Mouse (Mus musculus): Measurements from ENCODE around the gene Tnnt3.

DNA sequence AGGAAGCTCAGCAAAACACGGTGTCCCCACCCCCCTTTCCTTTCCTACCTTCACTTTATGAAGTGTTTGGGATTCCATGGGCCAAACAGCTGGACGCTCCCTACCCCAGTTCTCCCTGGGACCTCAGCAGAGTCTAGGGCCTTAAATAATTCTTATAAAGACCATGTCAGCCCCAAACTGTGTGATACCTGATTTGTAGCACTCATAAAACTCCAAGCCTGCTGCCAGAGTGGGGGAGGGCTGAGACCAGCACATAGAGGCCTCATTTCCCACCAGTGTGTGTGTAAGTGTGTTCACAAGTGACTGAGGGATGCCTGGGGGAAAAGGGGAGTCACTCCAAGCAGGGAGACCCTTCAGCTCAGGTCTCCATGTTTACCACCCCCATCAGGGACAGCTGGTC, 49.2 kb downstream of the Tnnt3 start:
- TF ChIP-seq CTCF (conservative IDR thresholded peaks at IDR 0.05; ENCODE audit: low read length) (no peak), POU5F1 (IDR thresholded peaks at IDR 0.05; ENCODE audit: borderline replicate concordance, low read length) (no peak)
